Mouse (Mus musculus) midbrain, embryonic 16.5 days (tissue): ENCODE data around the gene Bhlha9. TPM values are rescaled to one million over a fixed set of nuclear protein-coding genes. Genes with fewer than 3 reads are reported as not detected.

ENCODE experiments used
- ATAC-seq: fragments of 200-750 bp; cut with Nextera tagmentation; 2 replicates; pipeline ENCODE4 v1.8.0; 2017; ENCODE audit warnings: moderate TSS enrichment
- H3K27ac ChIP-seq: fragments of 300-500 bp; sonication (generic); 2 replicates; pipeline ENCODE4 v1.5.1; 2014; ENCODE audit warnings: mild to moderate bottlenecking, low read length, mixed read lengths
- H3K27me3 ChIP-seq: fragments of 300-500 bp; sonication (generic); 2 replicates; pipeline ENCODE4 v1.6.1; 2014; ENCODE audit warnings: low read depth, low read length, mixed read lengths; ENCODE audit not compliant: control insufficient read depth, insufficient read depth
- H3K36me3 ChIP-seq: fragments of 300-500 bp; sonication (generic); 2 replicates; pipeline ENCODE4 v1.6.1; 2014; ENCODE audit warnings: mild to moderate bottlenecking, low read length, moderate library complexity, mixed read lengths; ENCODE audit not compliant: control insufficient read depth, insufficient read depth
- H3K4me1 ChIP-seq: fragments of 300-500 bp; sonication (generic); 2 replicates; pipeline ENCODE4 v1.6.1; 2014; ENCODE audit warnings: mild to moderate bottlenecking, low read length, mixed read lengths; ENCODE audit not compliant: control insufficient read depth, insufficient read depth
- H3K4me2 ChIP-seq: fragments of 300-500 bp; sonication (generic); 2 replicates; pipeline ENCODE4 v1.6.1; 2014; ENCODE audit warnings: mild to moderate bottlenecking, low read length, mixed read lengths
- H3K4me3 ChIP-seq: fragments of 300-500 bp; sonication (generic); 2 replicates; pipeline ENCODE4 v1.5.1; 2014; ENCODE audit warnings: low read depth, mild to moderate bottlenecking, low read length, moderate library complexity, mixed read lengths
- H3K9ac ChIP-seq: fragments of 300-500 bp; sonication (generic); 2 replicates; pipeline ENCODE4 v1.6.1; 2014; ENCODE audit warnings: low read depth, low read length, mixed read lengths
- H3K9me3 ChIP-seq: fragments of 300-500 bp; sonication (generic); replicated peaks from 2 replicates; pipeline ENCODE4 v1.6.1; 2014; ENCODE audit warnings: mild to moderate bottlenecking, low read length, mixed read lengths; ENCODE audit not compliant: control insufficient read depth, poor library complexity, severe bottlenecking
- WGBS: fragments of 180-500 bp; shearing (Covaris S2); extraction: QIAGEN DNeasy Blood & Tissue Kit; methylation state at CpG from one replicate; pipeline ENCODE4 v1.1.7; 2014; 5-methylcytosine and 5-hydroxymethylcytosine counted together
- polyA plus RNA-seq: library from polyadenylated mRNA; unstranded; fragments of >200 nt; fragmentation: Nextera tagmentation; extraction: Ambion mirVana; gene quantifications from 2 replicates; pipeline ENCODE4 v1.2.1, GENCODE M21; 2015

Gene Bhlha9
- polyA plus RNA-seq, result 1.3 and 1.9 TPM in 2 replicates

- ATAC-seq, result no peak
- Histone ChIP-seq H3K9ac (peak within 1 kb of the TSS; percentile 80), H3K27me3 (peaks cover 31% of the 10 kb centered on the region), H3K4me3 (peak within 1 kb of the TSS; percentile 44), H3K4me1 (peaks cover 5% of the 10 kb centered on the region), H3K27ac (no peak within 1 kb of the TSS), H3K36me3 (no peaks in the 10 kb centered on the region), H3K9me3 (no peaks in the 10 kb centered on the region), H3K4me2 (peak within 1 kb of the TSS; percentile 88)
- 55% methylated on average over 15 of the region's 15 CpGs for WGBS
These were observed at the start of gene Bhlha9 for GRCm38 (mm10) chr11:76671871-76672475. Gene Bhlha9, plus strand, starts transcription at chr11:76672470.

- peak overlapping the region; percentile 64 for H3K4me3 ChIP-seq
- H3K27me3 ChIP-seq, result peaks cover 6% of the 10 kb centered on the region
- H3K4me1 ChIP-seq, result peaks cover 13% of the 10 kb centered on the region
- peak overlapping the region; percentile 100 for H3K4me2 ChIP-seq
- H3K36me3 ChIP-seq, result no peaks in the 10 kb centered on the region
- peak overlapping the region; percentile 71 for H3K9ac ChIP-seq
- ATAC-seq, result peak; percentile 44
- H3K27ac ChIP-seq, result no peak overlapping the region
- no peaks in the 10 kb centered on the region for H3K9me3 ChIP-seq
- WGBS, result under 1% methylated on average over 55 of the region's 66 CpGs
These were observed 49.6 kb upstream of the Bhlha9 start for GRCm38 (mm10) chr11:76622566-76623205.

GRCm38 (mm10) chr11:76623206-76623961 lies 48.9 kb upstream of the Bhlha9 start:
- peaks cover 6% of the 10 kb centered on the region for H3K27me3 ChIP-seq
- no peaks in the 10 kb centered on the region for H3K36me3 ChIP-seq
- no peaks in the 10 kb centered on the region for H3K9me3 ChIP-seq
- WGBS, result under 1% methylated on average over 53 of the region's 72 CpGs
- H3K27ac ChIP-seq, result no peak overlapping the region
- H3K4me1 ChIP-seq, result peaks cover 13% of the 10 kb centered on the region
- peak overlapping the region; percentile 64 for H3K4me3 ChIP-seq
- H3K4me2 ChIP-seq, result peak overlapping the region; percentile 100
- H3K9ac ChIP-seq, result peak overlapping the region; percentile 71
- ATAC-seq, result peak; percentile 77

GRCm38 (mm10) chr11:76624071-76624470 lies 48.2 kb upstream of the Bhlha9 start:
- WGBS, result 59% methylated on average over 10 of the region's 10 CpGs
- Histone ChIP-seq H3K36me3 (no peaks in the 10 kb centered on the region), H3K4me1 (peaks cover 13% of the 10 kb centered on the region), H3K4me2 (peak overlapping the region; percentile 100; the same call in 1 of the 2 replicates), H3K9ac (no peak overlapping the region), H3K4me3 (peak overlapping the region; percentile 64), H3K27ac (no peak overlapping the region), H3K9me3 (no peaks in the 10 kb centered on the region), H3K27me3 (peaks cover 6% of the 10 kb centered on the region)
- no peak for ATAC-seq

GRCm38 (mm10) chr11:76624881-76625280 lies 47.4 kb upstream of the Bhlha9 start:
- no peak for ATAC-seq
- no peaks in the 10 kb centered on the region for H3K9me3 ChIP-seq
- no peak overlapping the region for H3K4me2 ChIP-seq
- no peak overlapping the region for H3K9ac ChIP-seq
- H3K4me3 ChIP-seq, result no peak overlapping the region
- peaks cover 13% of the 10 kb centered on the region for H3K4me1 ChIP-seq
- no peaks in the 10 kb centered on the region for H3K36me3 ChIP-seq
- H3K27me3 ChIP-seq, result peaks cover 6% of the 10 kb centered on the region
- no peak overlapping the region for H3K27ac ChIP-seq
- 81% methylated on average over 3 of the region's 3 CpGs for WGBS

GRCm38 (mm10) chr11:76628613-76629012 lies 43.7 kb upstream of the Bhlha9 start:
- 72% methylated on average over 5 of the region's 5 CpGs for WGBS
- no peak overlapping the region for H3K27ac ChIP-seq
- ATAC-seq, result no peak

GRCm38 (mm10) chr11:76630023-76630422 lies 42.2 kb upstream of the Bhlha9 start:
- H3K4me3 ChIP-seq, result no peak overlapping the region
- no peak for ATAC-seq
- H3K4me2 ChIP-seq, result no peak overlapping the region
- H3K27me3 ChIP-seq, result no peaks in the 10 kb centered on the region
- H3K27ac ChIP-seq, result no peak overlapping the region
- no peak overlapping the region for H3K9ac ChIP-seq
- no peaks in the 10 kb centered on the region for H3K4me1 ChIP-seq
- H3K36me3 ChIP-seq, result no peaks in the 10 kb centered on the region
- H3K9me3 ChIP-seq, result no peaks in the 10 kb centered on the region
- 46% methylated on average over 2 of the region's 2 CpGs for WGBS

More at GRCm38 (mm10) chr11:76628613-76629012, 43.7 kb upstream of the Bhlha9 start:
- Histone ChIP-seq H3K4me3 (no peak overlapping the region), H3K9me3 (no peaks in the 10 kb centered on the region), H3K9ac (no peak overlapping the region), H3K4me1 (peaks cover 2% of the 10 kb centered on the region; the same call in 1 of the 2 replicates), H3K36me3 (no peaks in the 10 kb centered on the region), H3K27me3 (no peaks in the 10 kb centered on the region; the same call in 1 of the 2 replicates), H3K4me2 (no peak overlapping the region)

GRCm38 (mm10) chr11:76630487-76630886 lies 41.8 kb upstream of the Bhlha9 start:
- no peaks in the 10 kb centered on the region for H3K27me3 ChIP-seq
- H3K9ac ChIP-seq, result no peak overlapping the region
- H3K9me3 ChIP-seq, result no peaks in the 10 kb centered on the region
- no peak overlapping the region for H3K4me3 ChIP-seq
- WGBS, result 91% methylated on average over 5 of the region's 5 CpGs
- ATAC-seq, result no peak
- no peaks in the 10 kb centered on the region for H3K36me3 ChIP-seq
- H3K4me2 ChIP-seq, result no peak overlapping the region
- H3K27ac ChIP-seq, result no peak overlapping the region
- H3K4me1 ChIP-seq, result no peaks in the 10 kb centered on the region
